Mouse (Mus musculus) brown adipose tissue, adult 24 weeks (tissue): Measurements from ENCODE around the gene Npvf. TPM values are rescaled to one million over a fixed set of nuclear protein-coding genes. Genes with fewer than 3 reads are reported as not detected.

ENCODE experiments used
- H3K27ac ChIP-seq: fragments of 200-500 bp; replicated peaks from 2 replicates; pipeline ENCODE4 v1.5.1; 2012; ENCODE audit warnings: low read depth, mild to moderate bottlenecking, low read length
- H3K4me1 ChIP-seq: fragments of 200-500 bp; 2 replicates; pipeline ENCODE4 v1.6.1; 2012; ENCODE audit warnings: low read length, mixed read lengths; ENCODE audit not compliant: control insufficient read depth, insufficient read depth, insufficient read length
- H3K4me3 ChIP-seq: fragments of 200-500 bp; 2 replicates; pipeline ENCODE4 v1.5.1; 2012; ENCODE audit warnings: low read depth, mild to moderate bottlenecking, low read length, moderate library complexity; ENCODE audit not compliant: insufficient read depth
- polyA plus RNA-seq: library from polyadenylated mRNA; stranded (reverse); fragments of >200 nt; gene quantifications from 2 replicates; pipeline ENCODE4 v1.2.4, GENCODE M21; 2012; ENCODE audit not compliant: missing spikeins, insufficient read depth, insufficient read length

Npvf gene
- not detected in 2 replicates for polyA plus RNA-seq

DNA sequence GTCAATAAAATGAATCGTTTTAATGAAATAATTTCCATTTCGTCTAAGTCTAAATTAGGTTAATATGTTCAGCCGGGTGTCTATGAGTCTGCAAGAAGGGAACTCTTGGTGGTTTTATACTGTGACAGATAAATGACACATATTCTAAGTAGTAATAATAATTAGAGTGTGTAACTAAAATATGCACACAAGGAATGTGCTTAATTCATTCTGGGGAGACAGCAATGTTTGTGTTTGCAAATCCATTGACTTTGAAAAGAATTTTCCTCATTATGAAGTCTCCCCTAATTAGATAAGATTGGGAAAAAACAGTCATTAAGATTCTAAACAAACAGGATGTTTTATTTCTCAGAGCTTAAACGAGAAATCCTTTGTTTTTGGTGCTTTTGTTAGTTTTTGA, at the start of gene Npvf:
Gene Npvf (minus strand): TSS at position 84 of the 400 bp plus-strand sequence.
- H3K27ac ChIP-seq: no peak within 1 kb of the TSS
- H3K4me1 ChIP-seq: no peaks in the 10 kb centered on the region
- no peak within 1 kb of the TSS for H3K4me3 ChIP-seq

DNA sequence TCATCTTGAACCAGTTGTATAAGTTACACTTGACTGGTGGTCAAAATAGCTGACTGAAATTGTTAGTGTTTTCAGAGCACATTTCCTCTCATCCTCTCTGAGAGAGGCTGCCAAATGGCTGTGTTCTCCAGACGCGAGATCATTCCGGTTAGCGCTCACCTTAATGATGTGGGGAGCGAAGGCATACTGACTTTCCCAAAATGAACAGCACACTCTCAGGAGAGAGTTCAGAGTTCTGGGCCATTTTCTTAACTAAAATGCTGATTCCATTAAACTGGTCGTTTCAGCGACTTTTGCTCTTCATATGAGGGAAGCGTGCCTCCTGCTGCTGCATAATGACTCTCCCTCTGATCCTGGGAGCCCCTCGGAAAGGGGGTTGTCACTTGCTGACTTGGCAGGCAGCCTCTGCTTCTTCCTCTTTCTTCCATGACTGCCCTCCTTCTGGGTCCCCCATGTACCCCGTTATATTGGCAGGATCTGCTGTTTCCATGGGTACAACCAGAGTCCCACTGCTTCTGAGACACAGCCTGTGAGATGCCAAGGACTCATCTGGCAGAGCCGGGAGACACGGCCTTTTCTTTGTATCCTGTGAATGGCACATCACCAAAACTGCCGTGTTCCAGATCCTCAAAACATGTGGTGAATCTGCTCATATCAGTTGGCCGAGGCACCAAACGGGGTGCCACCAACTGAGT, 35.0 kb upstream of the Npvf start:
- Histone ChIP-seq H3K4me1 (no peaks in the 10 kb centered on the region; the same call in none of the 2 replicates), H3K4me3 (no peak overlapping the region), H3K27ac (no peak overlapping the region)

DNA sequence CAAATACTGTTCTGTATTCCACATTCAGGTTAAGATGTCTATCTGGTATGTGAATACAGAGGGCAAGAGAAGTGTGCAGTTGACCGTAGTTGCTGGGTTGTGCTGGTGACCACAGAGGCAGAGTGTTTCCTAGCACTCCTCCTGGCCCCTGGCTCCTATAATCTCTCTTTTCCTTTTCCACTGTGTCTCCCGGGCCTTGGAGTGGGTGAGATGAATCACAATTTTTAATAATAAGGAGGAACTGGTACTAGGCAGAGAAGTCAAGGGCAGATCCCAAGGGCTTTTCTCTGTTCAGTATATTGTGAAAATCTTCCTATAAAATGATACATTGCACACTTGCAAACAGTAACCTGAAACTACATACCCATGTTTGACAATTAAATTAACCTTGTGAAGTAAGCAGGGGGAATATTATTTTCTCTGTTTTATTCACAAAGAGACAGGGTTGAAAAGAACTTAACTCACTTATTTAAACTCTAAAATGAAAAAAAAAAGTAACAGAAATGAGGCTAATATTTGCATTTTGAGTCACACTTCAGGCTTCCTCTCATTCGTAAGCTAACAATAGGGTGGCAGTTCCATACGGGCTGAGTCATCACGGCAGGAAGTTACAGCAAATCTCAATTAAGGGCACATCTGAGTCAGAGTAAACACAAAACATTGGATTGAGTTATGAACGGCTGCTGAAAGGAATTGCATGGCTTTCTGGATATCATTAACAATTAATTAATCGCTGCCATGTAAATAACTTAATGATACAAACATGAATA, 30.6 kb upstream of the Npvf start:
- Histone ChIP-seq H3K27ac (no peak overlapping the region; the same call in 1 of the 2 replicates), H3K4me3 (no peak overlapping the region), H3K4me1 (no peaks in the 10 kb centered on the region; the same call in 1 of the 2 replicates)

DNA sequence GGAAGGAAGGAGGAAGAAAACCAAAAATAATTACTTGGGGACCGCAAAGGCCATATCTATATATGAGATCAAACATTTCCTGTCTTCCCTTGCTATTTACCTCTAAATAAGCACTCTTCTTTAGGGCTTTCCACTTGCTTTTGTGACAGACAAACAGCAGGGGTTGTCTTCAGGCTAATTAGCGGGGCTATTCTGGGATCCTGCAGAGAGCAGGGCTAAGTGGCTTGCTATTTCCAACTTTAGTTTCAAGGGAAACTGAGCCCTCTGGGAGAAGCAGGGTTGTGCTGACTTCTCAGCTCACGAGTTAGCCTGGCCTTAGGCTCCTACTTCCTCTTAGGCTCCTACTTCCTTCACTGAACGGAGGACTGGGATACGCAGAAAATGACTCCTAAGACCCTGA, 27.3 kb upstream of the Npvf start:
- Histone ChIP-seq H3K27ac (0 out of 2 replicates have a peak overlapping the region, but pooled peaks have one; percentile 40), H3K4me1 (no peaks in the 10 kb centered on the region; the same call in 1 of the 2 replicates)

DNA sequence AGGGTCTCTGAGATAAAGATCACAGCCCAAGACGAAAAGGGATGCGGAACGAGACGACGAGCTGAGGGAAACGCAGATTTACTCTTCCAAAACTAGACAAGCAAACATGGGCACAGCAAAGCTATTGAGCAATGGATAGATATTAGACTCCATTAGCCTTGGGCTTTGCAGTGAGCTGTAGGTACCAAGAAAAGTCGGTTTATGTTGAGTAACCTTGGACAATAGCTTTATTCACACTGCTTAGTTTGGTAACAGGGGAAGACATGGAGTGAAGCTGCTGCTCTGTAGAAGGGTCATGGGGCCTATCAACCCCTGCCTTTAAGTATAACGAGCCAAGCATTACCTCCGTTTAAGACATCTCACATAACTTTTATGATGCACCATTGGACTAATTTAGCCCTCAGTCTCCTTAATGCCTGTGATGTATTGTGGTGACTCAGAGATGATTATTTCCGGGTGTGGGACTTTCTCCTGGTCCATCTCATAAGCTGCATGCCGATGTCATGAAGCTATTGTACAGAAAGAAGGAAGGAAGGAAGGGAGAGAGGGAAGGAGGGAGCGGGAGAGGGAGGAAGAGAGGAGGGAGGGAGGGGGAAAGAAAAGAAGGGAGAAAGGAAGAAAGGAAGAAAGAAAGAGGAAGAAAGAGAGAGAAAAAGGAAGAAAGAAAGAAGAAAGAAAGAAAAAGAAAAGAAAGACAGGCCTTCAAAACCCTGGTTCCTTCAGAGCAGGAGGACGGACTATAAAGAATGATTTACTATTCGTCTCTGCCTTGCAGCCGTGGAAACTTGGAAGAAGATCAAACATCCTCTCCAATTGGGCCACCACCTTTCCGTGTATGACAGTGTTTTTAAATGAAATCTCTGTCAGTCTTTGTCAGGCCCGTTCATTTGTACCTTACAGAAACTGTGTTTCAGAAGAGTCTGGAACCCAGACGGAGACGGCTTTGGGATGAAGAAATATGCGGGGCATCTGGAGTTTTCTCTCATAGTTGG, 26.3 kb upstream of the Npvf start:
- Histone ChIP-seq H3K27ac (no peak overlapping the region), H3K4me3 (no peak overlapping the region), H3K4me1 (no peaks in the 10 kb centered on the region; the same call in 1 of the 2 replicates)

More for the DNA sequence above, 27.3 kb upstream of the Npvf start:
- no peak overlapping the region for H3K4me3 ChIP-seq

DNA sequence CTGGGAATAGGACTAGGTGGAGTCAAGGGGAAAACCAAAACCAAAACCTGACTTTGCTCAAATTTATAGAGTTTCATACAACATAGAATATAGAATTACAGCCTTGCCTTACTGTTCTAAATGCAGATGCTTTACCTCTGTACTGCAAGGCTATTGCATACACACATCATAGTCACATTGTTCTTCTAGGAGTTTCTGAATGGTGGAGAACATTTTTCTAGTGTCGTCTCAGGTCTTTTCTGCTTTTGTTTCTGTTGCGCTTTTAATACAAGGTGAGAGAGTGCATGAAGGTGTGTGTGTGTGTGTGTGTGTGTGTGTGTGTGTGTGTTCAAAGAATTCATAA, 25.2 kb upstream of the Npvf start:
- Histone ChIP-seq H3K27ac (no peak overlapping the region), H3K4me3 (no peak overlapping the region), H3K4me1 (no peaks in the 10 kb centered on the region)

DNA sequence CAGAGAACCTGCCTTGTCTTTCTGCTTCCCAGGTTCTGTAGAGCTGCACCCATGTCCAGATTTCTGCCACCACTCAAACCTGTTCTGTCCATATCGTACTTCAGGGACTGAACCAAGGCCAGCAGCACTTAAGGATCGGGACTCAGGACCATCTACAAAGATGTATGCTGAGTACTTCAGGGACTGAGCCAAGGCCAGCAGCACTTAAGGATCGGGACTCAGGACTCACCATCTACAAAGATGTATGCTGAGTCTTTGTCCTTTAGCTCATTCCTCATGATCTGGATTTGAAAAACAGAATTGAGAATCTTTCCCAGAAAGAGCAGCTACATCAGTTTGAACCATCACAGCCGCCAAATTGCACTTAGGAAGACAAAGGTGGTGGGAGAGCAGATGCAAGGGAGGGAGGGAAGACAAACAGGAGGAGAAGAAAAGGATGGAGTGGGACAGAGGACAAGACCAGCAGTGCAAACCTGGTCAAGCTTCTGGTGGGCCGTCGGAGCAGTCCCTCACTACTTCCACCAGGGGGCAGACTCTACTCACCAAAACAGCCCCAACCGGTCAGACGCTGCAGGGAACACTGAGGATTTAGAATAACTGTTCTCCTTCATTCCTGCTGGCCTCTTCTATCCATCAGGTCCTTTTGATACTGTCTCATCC, 24.7 kb upstream of the Npvf start:
- H3K4me3 ChIP-seq: no peak overlapping the region
- H3K4me1 ChIP-seq: no peaks in the 10 kb centered on the region
- H3K27ac ChIP-seq: no peak overlapping the region

DNA sequence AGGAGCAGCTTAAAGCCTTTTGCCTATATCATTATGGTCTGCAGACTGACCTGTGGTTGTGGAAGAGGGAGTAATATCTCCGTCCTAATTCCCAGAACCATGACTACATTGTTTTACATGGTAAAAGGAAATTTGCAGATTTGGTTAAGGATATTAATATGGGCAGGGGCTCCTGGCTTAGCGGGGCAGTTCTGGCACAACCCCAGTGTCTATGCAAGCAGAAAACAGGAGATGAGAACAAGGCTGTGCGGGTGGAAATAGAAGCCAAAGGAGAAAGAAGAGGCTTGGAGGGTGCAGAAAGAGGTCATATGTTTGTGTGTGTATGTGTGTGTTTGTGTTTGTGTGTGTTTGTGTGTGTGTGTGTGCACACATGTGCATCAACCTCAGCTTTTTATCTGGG, 17.0 kb upstream of the Npvf start:
- H3K4me3 ChIP-seq: no peak overlapping the region
- no peak overlapping the region for H3K27ac ChIP-seq
- H3K4me1 ChIP-seq: no peaks in the 10 kb centered on the region

DNA sequence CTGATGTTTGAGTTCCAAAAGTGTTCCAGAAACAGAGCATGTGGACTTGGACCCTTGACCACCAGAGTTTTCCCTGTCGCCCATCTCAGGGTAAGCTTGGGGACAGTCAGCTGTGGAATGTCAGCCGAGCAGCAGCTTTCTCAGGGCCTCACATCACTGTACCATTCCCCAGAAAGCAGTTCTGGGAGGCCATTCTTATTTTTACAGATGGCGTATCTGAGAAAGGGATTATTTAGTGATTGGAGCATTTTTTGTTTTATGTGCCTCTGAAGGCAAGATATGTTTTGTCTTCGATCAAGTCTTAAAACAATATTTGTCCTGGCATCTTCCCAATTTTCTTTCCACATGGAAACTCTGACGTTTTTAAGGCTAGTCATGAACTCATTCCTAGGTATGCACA, 12.7 kb upstream of the Npvf start:
- no peak overlapping the region for H3K27ac ChIP-seq

DNA sequence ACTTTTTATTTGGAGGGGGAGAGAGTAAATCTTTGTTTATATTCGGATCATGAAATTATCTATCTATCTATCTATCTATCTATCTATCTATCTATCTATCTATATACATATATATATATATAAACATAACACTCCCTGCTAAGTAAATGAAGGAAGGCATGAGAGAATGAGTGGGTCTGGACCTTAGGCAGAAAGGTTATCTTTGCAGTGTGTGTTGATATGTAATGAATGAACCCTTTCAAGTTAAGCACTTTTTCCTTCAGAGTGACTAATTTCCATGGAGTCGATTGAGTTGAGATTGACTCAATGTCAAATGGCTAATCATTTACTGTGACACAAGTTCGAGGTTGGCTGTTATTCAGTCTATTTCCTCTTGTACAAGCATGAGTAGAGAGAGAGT, 10.8 kb upstream of the Npvf start:
- Histone ChIP-seq H3K4me1 (no peaks in the 10 kb centered on the region), H3K4me3 (no peak overlapping the region), H3K27ac (no peak overlapping the region)

More for the DNA sequence above, 12.7 kb upstream of the Npvf start:
- Histone ChIP-seq H3K4me1 (no peaks in the 10 kb centered on the region), H3K4me3 (no peak overlapping the region)

DNA sequence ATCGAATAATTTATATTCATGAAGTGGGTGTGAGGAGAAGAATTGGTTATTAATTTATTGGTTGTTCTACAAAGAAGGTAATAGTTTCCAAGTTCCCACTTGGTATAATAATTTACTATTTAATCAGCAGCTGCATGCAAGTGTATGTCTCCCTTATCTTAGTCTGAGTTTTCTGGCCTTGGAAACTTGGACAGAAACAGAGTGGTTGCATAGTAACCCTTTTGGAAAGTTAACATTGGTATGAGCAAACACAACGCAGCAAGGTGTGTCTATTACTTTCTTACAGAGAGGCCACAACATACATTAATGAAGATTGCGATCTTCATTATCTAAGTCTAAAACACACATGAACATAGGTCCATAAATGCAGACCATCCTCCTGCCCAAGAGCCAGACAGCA, 10.0 kb upstream of the Npvf start:
- H3K4me3 ChIP-seq: no peak overlapping the region
- no peaks in the 10 kb centered on the region for H3K4me1 ChIP-seq
- H3K27ac ChIP-seq: no peak overlapping the region

DNA sequence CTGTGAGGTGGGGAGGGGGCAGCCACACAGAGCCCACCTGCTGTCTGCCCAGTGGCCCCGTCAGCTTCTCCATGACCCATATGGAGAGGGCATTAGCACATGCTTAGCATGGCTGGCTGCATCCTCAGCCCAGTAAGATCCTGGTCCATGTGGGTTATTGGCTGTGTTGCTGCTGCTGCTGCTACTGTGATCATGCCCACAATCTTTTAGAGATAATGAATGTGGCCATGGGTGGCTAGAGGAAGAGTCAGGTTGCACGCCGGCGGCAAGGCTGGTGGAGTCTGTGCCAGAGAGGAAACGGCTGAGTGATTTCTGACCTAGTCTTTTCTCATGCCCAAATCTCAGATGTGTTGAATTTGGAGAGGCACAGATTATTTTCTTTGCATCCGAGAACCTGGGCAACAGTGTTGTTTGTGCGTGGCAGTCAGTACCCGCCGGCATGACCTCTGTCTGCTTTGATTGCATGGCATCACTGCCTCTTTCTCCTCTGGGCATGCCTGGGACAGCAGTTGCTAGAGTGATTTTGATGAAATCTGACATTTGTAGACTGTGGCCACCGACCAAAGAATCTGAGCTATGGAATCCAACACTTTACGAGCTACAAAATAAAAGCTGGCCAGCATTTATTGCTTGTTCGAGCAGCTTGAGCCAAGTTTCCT, 8.8 kb upstream of the Npvf start:
- H3K4me3 ChIP-seq: no peak overlapping the region
- no peaks in the 10 kb centered on the region for H3K4me1 ChIP-seq
- H3K27ac ChIP-seq: no peak overlapping the region

DNA sequence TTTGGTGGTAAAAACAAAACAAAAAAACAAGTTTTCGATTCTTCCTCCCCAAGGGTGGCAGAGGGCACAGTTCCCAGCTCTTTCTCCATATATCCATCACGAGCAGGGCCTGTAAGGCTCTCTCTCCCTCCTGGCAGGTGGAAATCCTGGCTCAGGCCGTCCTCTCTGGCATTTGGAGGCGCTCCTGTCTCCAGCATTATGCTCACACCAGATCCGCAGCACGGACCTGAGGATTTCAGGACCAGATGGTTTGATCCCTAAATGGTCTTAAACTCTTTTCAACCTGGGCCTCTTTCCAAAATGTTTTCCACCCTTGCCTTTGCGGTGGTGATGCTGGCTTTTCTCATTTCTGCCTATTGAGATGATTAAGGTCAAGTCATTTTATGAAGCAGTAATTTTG, 7.5 kb upstream of the Npvf start:
- no peak overlapping the region for H3K4me3 ChIP-seq
- no peaks in the 10 kb centered on the region for H3K4me1 ChIP-seq
- H3K27ac ChIP-seq: no peak overlapping the region

DNA sequence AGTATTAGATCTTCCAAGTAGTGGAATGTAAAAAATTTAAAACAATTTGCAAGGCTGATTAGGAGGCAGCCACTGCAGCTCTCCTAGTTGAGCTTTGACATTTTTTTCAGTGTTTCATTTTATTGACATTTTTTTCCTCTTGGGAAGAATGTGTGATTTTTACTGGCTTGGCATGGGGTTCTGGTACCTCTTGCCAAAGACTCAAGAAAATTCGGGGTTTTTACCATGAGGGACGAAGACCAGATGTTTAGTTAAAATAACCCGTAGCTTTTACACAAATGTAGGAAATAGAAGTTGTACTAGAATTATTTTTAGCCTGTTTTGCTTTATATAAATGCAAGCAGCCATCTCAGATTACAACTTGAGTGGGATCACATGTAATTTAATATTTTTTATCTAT, 4.2 kb upstream of the Npvf start:
- H3K27ac ChIP-seq: no peak overlapping the region
- H3K4me1 ChIP-seq: no peaks in the 10 kb centered on the region
- no peak overlapping the region for H3K4me3 ChIP-seq
